Mouse (Mus musculus): ENCODE data around the gene Myh9.
A peak's percentile ranks its signal among the peaks of the same experiment; 100 is the strongest.
"Not testable (repeated sequence)": the region's sequence is repeated elsewhere in the genome, so short reads cannot be mapped to it uniquely, and the experiment has no call there.

The Myh9 gene

GRCm38 (mm10) chr15:77867231-77867968 is 25.4 kb upstream of the Myh9 start:
- not testable (repeated sequence) for DNase-seq (ENCODE audit: low read depth, low spot score)

GRCm38 (mm10) chr15:77866583-77867220 is 24.7 kb upstream of the Myh9 start:
- DNase-seq (ENCODE audit: low read depth, low spot score), result no peak

- no peak for DNase-seq (ENCODE audit: low read depth, low spot score)
Measured at GRCm38 (mm10) chr15:77864063-77864758, 22.2 kb upstream of the Myh9 start.

- DNase-seq (ENCODE audit: low read depth, low spot score), result no peak
Measured at GRCm38 (mm10) chr15:77862991-77863972, 21.3 kb upstream of the Myh9 start.

- DNase-seq (ENCODE audit: low read depth, low spot score), result no peak
Measured at GRCm38 (mm10) chr15:77860081-77860665, 18.2 kb upstream of the Myh9 start.

GRCm38 (mm10) chr15:77857662-77858156 is 15.7 kb upstream of the Myh9 start:
- peak; percentile 45 for DNase-seq (ENCODE audit: low read depth, low spot score)

- DNase-seq (ENCODE audit: low read depth, low spot score), result no peak
Measured at GRCm38 (mm10) chr15:77856541-77856940, 14.6 kb upstream of the Myh9 start.

GRCm38 (mm10) chr15:77855301-77855700 is 13.3 kb upstream of the Myh9 start:
- no peak for DNase-seq (ENCODE audit: low read depth, low spot score)

GRCm38 (mm10) chr15:77852001-77852400 is 10.0 kb upstream of the Myh9 start:
- DNase-seq (ENCODE audit: low read depth, low spot score), result no peak

GRCm38 (mm10) chr15:77851136-77851535 is 9.2 kb upstream of the Myh9 start:
- no peak for DNase-seq (ENCODE audit: low read depth, low spot score)

GRCm38 (mm10) chr15:77849572-77850229 is 7.7 kb upstream of the Myh9 start:
- no peak for DNase-seq (ENCODE audit: low read depth, low spot score)

- no peak for DNase-seq (ENCODE audit: low read depth, low spot score)
Measured at GRCm38 (mm10) chr15:77849039-77849436, 7.1 kb upstream of the Myh9 start.

- DNase-seq (ENCODE audit: low read depth, low spot score), result no peak
Measured at GRCm38 (mm10) chr15:77848415-77849038, 6.6 kb upstream of the Myh9 start.

GRCm38 (mm10) chr15:77847826-77848225 is 5.9 kb upstream of the Myh9 start:
- DNase-seq (ENCODE audit: low read depth, low spot score), result no peak

GRCm38 (mm10) chr15:77847108-77847507 is 5.1 kb upstream of the Myh9 start:
- no peak for DNase-seq (ENCODE audit: low read depth, low spot score)

- DNase-seq (ENCODE audit: low read depth, low spot score), result not testable (repeated sequence)
Measured at GRCm38 (mm10) chr15:77845931-77846595, 4.1 kb upstream of the Myh9 start.

- DNase-seq (ENCODE audit: low read depth, low spot score), result no peak
Measured at GRCm38 (mm10) chr15:77844955-77845635, 3.1 kb upstream of the Myh9 start.

GRCm38 (mm10) chr15:77844048-77844447 is 2.1 kb upstream of the Myh9 start:
- no peak for DNase-seq (ENCODE audit: low read depth, low spot score)
